Mouse (Mus musculus): ENCODE data around the gene Cox10.

DNA sequence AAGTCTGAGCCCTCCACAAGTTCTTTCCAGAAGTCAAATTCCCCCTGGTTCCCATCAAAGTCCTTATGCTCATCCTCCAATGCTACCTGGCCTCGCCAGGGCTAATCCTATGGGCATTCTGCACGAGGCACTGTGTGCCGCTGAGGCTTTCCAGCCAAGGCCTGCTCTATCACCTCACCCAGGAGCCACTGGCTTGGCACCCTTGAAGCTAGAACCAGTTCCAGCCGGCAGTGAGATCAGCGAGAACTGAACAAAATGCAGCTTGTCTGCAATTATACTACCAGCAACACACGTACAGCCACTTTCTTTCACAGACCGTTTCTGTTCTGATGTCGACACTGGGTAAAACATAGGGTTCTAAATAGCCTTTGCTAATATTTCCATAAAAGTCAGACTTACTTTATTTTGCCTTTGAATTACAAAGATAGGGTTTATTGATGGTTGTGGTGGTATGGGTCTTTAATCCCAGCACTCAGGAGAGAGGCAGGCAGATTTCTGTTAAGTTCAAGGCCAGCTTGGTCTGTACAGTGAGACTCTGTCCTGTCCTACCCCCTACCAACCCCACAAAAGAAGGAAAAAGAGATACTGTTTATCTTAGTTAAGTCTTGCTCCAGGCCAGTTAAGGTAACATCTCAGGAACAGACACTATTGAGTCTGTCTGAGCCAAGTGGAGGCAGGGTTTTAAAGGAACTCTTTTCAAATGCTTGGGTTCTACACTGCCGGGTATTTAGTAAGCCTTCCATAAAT lies 111.5 kb downstream of the Cox10 start:
- TF ChIP-seq CTCF (IDR thresholded peaks at IDR 0.05; ENCODE audit: borderline replicate concordance, insufficient read depth, low read length): no peak
- TF ChIP-seq POLR2A (IDR thresholded peaks at IDR 0.05; ENCODE audit: low read depth, low read length): no peak
